Mouse (Mus musculus) urinary bladder, adult 2 months (tissue): ENCODE results near the gene Ssbp2. TPM values are rescaled to one million over a fixed set of nuclear protein-coding genes. Genes with fewer than 3 reads are reported as not detected.

Source experiments
- DNase-seq: peaks from one replicate; pipeline ENCODE4 v3.0.0; 2022; ENCODE audit warnings: low spot score
- polyA plus RNA-seq: library from polyadenylated mRNA; depleted of rRNA; stranded (reverse); fragments of >200 nt; gene quantifications from 2 replicates; pipeline ENCODE4 v1.2.3, GENCODE M21; 2012

The Ssbp2 gene
- polyA plus RNA-seq, 1 experiment, result 92.7 TPM

DNA sequence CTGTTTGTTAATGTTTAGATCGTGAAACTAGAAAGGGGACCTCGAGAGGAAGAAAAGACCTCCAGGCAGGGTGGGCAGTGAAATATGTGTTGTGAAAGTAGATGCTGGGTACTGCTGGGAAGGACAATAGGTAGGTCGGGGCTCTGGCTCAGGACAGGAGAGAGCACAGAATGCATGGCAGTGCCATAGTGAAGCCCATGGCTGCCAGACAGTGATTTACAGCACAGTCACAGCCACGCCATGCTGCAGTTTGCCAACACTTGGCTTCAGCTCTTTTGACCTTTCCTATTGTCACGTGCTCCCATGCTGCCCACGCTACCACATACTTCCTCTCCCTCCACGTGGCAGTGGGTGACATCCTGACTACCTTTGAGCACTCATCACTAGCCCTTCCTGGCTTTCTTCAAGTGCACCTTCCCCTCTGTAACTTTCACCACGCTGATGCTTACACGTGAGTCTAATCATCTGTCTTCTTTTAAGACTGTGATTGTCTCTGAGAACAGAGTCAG, 171.3 kb downstream of the Ssbp2 start:
- no peak for DNase-seq

DNA sequence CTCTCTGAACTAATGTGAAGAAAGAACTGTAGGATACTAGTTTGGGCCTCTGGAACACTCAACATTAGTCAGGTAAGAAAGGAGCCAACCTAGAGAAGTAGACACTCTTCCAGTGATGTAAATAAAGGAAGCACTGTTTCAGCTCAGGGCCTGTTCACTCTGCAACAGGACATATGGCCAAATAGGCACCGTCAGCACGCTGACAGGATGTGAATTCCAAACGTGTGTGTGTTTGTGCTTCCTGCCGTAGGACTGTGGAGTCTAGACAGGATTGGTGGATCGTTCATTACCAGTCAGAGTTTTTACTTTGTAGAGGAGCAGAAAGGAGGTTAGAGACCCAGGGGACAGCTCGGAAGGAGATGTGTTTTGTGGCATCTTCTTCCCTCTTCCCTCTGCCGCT, 174.0 kb downstream of the Ssbp2 start:
- no peak for DNase-seq

DNA sequence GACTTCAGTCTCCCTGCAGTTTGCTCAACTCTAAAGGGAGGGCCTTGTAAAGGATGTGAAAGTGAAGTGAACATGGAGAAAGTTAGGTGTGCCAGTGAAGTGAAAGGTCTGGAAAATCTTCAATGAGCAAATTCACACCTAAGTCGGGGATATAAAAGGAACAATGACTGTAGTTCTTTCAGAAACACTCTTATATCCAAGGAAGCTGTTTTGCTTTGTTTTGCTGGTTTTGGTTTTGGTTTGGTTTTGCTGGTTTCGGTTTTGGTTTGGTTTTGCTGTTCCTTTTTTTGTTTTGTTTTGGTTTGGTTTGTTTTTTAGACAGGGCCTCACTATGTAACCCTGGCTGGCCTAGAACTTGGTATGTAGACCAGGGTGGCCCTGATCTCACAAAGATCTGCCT, 175.9 kb downstream of the Ssbp2 start:
- no peak for DNase-seq

DNA sequence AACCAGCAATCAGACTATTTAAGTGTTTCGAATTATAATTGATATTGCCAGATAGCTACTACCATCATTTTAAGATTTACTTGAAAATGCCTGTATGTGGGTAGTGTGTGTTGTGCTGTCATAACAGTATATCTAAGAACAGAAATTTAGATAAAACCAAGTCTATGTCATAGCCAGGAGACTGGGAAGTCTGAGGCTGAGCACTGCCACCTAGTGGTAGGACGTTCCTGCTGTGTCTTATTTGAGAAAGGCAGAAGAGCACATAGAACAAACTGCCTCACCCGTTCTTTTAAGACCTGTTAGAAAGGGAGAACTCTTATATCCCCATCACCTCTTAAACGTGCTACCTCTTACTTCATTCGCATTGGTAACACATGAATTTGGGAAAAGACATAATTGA, 176.7 kb downstream of the Ssbp2 start:
- no peak for DNase-seq

DNA sequence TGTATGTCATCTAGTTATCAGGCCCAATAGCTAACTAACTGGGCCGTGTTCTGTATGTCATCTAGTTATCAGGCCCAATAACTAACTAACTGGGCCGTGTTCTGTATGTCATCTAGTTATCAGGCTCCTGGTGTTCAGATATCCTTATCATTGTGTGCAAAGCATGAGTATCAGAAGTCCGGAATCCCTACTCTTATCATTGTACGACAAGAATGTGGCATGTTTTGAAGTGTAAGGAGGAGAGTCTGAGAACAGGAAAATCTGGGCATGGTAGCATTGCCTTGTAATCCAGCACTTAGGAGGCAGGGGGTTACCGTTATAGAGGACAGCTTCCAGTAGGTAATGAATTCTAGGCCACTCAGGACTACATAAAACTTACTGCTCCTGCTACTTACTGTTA, 178.8 kb downstream of the Ssbp2 start:
- no peak for DNase-seq

GRCm38 (mm10) chr13:91640219-91640618, 180.1 kb downstream of the Ssbp2 start:
- DNase-seq, result no peak

- no peak for DNase-seq
These were observed 188.2 kb downstream of the Ssbp2 start for GRCm38 (mm10) chr13:91648240-91648639.

DNA sequence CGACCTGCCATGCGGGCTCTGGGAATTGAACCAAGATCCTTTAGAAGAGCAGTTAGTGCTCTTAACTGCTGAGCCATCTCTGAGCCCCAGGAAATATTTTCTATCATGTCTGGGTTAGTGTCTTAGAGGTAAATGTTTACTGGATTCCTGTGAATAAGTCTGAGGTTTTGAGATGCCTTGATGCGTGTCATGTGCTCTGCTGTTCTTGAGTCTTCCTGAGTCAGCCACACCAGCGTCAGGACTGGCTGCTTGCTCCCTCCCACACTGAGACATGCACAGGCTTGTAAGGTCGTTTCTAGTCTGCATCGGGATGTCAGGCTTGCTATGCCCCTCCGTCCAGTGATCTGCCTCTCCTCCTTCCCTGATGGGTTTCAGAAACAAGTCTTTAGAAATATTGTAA, 189.8 kb downstream of the Ssbp2 start:
- no peak for DNase-seq

- no peak for DNase-seq
These were observed 201.1 kb downstream of the Ssbp2 start for GRCm38 (mm10) chr13:91661068-91661795.

DNA sequence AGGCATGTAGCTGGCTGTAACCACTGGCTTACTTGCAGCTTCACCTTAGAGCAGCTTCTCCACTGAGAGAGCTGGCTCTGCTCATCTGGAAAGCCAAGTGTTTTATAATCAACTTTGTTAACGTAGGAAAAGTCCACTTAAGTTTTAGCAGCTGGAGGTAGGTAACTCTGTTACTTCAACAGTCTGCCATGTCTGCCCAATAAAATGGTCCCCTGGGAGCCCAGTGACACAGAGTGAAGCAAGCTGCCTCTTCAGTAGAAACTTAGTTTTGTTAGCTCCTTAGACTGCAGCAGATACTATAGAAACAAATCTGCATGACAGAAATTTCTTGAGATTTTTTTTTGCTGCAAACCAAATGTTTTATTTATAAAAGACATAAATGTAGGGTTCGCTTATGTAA, 202.7 kb downstream of the Ssbp2 start:
- DNase-seq, result no peak

GRCm38 (mm10) chr13:91673241-91673640, 213.2 kb downstream of the Ssbp2 start:
- DNase-seq, result no peak

DNA sequence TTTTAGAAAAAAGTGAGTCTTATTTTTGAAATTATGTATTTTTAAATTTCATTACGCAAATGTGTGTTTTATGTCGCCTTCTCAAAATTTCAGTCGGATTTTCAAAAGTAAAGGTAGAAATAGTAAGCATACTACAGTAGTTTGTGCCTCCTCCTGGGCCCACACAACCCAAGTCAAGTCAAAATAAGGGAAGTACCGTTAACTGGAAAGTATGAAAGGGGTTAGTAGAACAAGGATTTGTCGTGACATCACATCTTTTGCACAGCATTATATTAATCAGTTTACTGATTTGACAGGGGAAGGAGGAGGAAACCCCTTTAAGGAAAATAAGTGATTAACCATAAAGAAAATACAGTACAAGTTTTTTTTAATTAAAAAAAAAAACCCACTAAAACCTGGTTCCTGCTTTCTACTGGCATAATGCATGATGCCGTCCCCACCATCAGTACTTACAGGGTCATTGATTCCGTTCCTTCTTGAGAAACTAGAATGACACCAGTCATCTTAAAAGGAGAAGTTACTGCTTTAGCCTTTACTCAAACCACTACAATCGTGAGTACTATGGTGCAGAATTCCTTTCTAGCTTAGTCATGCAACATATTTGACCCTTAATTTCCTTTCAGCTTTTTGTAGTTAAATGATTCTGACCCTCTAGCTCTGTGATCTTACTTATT, 220.8 kb downstream of the Ssbp2 start:
- DNase-seq, result no peak

DNA sequence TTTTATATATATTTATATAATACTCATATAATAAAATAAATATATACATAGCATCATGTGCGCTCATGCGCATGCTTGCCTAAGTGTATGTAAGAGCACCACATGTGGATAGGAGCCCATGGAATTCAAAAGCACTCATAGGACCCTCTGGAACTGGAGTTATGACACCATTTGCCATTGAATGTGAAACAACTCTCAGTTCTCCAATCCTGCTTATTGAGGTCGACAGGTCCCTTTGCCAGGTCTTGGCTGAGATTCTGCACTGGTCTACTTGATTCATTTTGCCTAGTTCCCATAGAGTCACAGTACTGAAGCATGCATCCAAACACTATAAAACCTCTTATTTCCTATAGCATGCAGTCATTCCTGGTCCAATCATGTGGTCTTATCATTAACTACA, 221.4 kb downstream of the Ssbp2 start:
- no peak for DNase-seq

DNA sequence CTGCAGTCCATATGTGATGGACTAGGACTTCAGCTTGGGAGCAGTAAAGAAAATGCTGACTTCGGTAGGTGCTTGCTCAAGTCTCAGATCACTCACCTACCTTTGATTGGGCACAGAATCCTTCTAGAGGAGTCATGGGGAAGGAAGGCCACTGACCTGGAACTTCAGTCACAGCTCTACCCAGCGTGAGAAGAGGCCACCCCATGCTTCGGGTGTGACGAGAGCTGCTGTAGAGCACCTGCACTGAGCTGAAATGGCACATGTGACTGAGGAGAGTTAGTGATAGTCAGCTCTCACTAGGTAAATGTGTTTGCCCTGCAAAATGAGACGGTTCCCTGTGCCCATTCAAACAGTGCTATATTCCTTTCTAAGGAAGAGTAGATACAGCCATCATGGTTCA, 230.0 kb downstream of the Ssbp2 start:
- no peak for DNase-seq

DNA sequence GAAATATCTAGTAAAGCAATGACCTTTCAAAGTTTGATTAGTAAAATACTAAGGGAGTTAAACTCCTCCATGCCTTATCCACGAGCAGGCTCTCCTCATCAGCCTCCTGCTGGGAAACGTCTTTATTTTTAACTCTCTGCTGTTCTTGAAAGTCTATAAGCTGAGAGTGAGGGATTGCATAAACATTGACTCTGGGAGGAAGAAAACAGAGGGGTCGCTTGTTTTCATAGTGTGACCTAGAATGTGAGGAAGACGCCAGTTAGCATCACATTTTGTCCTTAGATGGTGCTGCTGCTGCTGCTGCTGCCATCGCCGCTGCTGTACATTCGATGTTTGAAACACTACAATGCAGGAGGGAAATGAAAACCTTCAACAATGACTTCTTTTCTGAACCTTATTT, 233.5 kb downstream of the Ssbp2 start:
- no peak for DNase-seq

- no peak for DNase-seq
These were observed 235.3 kb downstream of the Ssbp2 start for GRCm38 (mm10) chr13:91695406-91695805.

- no peak for DNase-seq
These were observed 236.1 kb downstream of the Ssbp2 start for GRCm38 (mm10) chr13:91696109-91696645.

DNA sequence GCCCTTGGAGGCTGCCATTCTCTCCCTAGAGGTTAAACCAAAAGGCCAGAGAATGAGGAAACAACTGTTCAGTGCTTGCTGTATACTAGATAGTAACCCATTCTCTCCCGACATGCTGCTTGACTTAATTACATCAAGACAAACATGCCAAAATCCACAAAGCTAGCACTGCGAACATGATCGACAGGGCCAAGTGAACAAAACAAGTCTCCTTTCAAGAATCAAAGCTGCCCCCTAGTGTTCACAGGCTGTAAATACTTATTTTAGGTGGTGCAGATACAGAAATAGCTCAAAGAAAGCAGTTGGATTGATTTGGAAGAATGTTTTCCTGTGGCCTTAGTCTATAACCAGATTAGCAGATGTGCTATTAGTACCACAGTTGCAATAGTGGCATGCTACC, 236.9 kb downstream of the Ssbp2 start:
- DNase-seq, result no peak

- no peak for DNase-seq
These were observed 242.3 kb downstream of the Ssbp2 start for GRCm38 (mm10) chr13:91702337-91702736.

DNA sequence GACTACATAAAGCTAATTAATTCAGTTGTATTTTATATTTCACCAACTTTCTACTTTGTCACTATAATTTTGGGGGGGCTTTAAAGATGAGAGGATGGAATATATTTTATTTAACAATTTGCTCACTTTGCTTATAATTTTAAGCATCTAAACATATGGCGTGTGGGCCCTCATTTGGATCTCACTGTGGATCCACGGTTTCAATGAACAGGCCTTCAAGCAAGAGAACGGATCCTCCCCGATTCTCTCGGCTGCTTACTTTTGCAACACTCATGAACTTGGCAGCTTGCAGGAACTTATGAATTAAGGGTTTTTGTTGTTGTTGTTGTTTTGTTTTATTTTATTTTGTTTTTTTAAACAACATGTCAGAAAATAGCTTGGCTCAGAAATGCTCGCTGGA, 259.4 kb downstream of the Ssbp2 start:
- DNase-seq, result no peak

DNA sequence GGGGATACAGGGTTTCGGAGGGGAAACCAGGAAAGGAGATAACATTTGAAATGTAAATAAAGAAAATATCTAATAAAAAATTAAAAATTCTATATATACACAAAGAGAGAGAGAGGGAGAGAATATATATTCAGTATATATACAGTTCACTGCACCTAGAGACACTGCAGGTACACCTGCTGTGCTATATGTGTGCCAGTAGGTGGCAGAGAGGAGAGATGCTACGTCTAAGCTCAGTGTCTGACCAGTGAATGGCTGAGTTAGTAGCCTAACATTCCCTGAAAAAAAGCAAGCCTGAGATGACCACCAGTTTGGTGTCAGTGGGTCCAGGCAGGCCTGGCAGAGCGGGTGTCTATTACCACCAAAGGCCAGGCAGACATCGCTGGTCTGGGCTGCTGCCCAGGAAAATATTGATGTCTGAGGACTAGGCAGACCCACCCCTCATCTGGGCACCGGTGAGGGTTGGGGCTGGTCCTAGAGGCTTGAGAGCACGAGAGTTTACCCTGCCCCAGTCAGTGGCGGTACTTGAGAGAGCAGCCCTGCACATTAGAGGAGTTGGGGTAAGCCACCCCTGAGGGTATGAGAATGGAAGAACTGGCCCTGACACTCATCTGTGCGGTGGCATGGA, 263.1 kb downstream of the Ssbp2 start:
- DNase-seq, result no peak

DNA sequence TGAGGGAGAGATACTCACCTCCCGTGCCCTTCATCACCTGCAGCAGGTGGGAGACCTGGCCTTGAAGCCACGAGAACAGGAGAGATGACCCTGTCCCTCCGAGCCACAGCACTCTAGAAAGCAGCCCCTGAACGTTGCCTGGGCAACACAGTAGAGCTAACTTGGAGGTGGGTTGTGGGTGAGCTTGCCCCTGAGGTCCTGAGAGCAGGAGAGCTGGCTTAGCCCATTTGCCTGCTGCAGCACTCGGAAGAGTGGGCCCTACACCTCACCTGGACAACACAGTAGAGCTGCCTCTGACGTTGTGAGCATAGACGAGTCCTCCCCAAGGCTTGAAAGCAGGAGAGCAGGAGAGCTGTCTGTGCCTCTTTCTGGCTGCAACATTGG, 263.6 kb downstream of the Ssbp2 start:
- DNase-seq, result no peak

DNA sequence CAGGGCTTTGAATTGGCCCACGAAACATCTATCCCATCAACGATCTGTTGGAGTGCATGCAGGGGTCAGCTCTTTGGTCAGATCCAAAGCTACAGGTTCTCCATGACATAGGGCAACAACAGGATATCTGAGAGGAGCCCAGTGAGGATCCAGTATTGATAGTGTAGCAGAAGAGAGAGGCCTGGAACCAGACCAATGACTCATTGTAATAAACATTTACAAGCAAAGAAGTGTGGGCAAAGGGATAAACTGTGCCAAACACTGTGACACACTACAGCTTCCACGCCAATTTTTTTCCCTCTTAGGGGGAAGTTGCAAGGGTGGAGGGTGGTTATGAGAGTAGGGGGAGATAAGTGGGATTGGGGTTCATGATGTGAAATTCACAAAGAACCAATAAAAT, 264.1 kb downstream of the Ssbp2 start:
- no peak for DNase-seq
